Mouse (Mus musculus) ES-E14 (cell line): Measurements from ENCODE around the gene Cd300ld2. TPM values are rescaled to one million over a fixed set of nuclear protein-coding genes. Genes with fewer than 3 reads are reported as not detected.

Experiments
- DNase-seq: peaks from one replicate; pipeline ENCODE4 v3.0.0-alpha.2; 2013; ENCODE audit warnings: low read depth, low spot score
- H3K27ac ChIP-seq: 2 replicates; pipeline ENCODE4 v1.5.1; 2012; ENCODE audit warnings: low read depth, mild to moderate bottlenecking, low read length, moderate library complexity, mixed read lengths; ENCODE audit not compliant: poor library complexity, insufficient read depth, severe bottlenecking
- H3K36me3 ChIP-seq: 2 replicates; pipeline ENCODE4 v1.6.1; 2012; ENCODE audit warnings: mild to moderate bottlenecking, low read length, moderate library complexity, mixed read lengths; ENCODE audit not compliant: control insufficient read depth, poor library complexity, insufficient read depth, severe bottlenecking
- H3K4me1 ChIP-seq, 2 experiments: fragments of 150-350 bp in 1 of 2; sonication (generic) in 1 of 2; 2 replicates each; pipeline ENCODE4 v1.6.1; 2012; ENCODE audit warnings: low read length in 2 of 2, mild to moderate bottlenecking in 1 of 2, mixed read lengths in 1 of 2; ENCODE audit not compliant: control insufficient read depth in 2 of 2, insufficient read depth in 2 of 2, poor library complexity in 1 of 2
- H3K4me3 ChIP-seq, 2 experiments: fragments of 150-350 bp in 1 of 2; sonication (generic) in 1 of 2; 2 replicates each; pipeline ENCODE4 v1.5.1; 2012; ENCODE audit warnings: low read length in 2 of 2, low read depth in 1 of 2, mild to moderate bottlenecking in 1 of 2, mixed read lengths in 1 of 2; ENCODE audit not compliant: insufficient read depth in 1 of 2, poor library complexity in 1 of 2, severe bottlenecking in 1 of 2
- H3K9ac ChIP-seq: 2 replicates; pipeline ENCODE4 v1.6.1; 2012; ENCODE audit warnings: low read depth, mild to moderate bottlenecking, low read length, mixed read lengths; ENCODE audit not compliant: poor library complexity, insufficient read depth, severe bottlenecking
- H3K9me3 ChIP-seq: fragments of 150-350 bp; sonication (generic); 2 replicates; pipeline ENCODE4 v1.6.1; 2012; ENCODE audit warnings: low read depth, mild to moderate bottlenecking, low read length; ENCODE audit not compliant: control insufficient read depth, insufficient read depth
- CHD2 ChIP-seq: IDR thresholded peaks from 2 replicates; pipeline ENCODE4 v1.6.1; 2014; ENCODE audit warnings: mild to moderate bottlenecking, low read depth, low read length, inconsistent platforms
- HCFC1 ChIP-seq: IDR thresholded peaks from 2 replicates; pipeline ENCODE4 v1.6.1; 2012; ENCODE audit warnings: low read length, inconsistent platforms, borderline replicate concordance; ENCODE audit not compliant: insufficient read depth
- MAFK ChIP-seq: IDR thresholded peaks from 2 replicates; pipeline ENCODE4 v1.6.1; 2014; ENCODE audit warnings: mild to moderate bottlenecking, low read depth, low read length, inconsistent platforms; ENCODE audit not compliant: insufficient read depth
- ZC3H11A ChIP-seq: IDR thresholded peaks from 2 replicates; pipeline ENCODE4 v1.6.1; 2012; ENCODE audit warnings: low read depth, mild to moderate bottlenecking, inconsistent platforms, low read length, borderline replicate concordance
- ZNF384 ChIP-seq: IDR thresholded peaks from 2 replicates; pipeline ENCODE4 v1.6.1; 2012; ENCODE audit warnings: low read depth, low read length, inconsistent platforms
- in situ Hi-C, 2 experiments: fragments of 600-800 bp; cut with MboI; formaldehyde crosslinking; loops; one replicate each; pipeline ENCODE4 v1.15.1; 2025; ENCODE audit warnings: low sequenced_read_pairs in 2 of 2, inconsistent platforms in 1 of 2; ENCODE audit not compliant: unreplicated experiment in 2 of 2
- total RNA-seq: library from RNA; depleted of rRNA; stranded (reverse); fragments of 300-350 nt; gene quantifications from 2 replicates; pipeline ENCODE4 v1.2.3, GENCODE M21; 2012

Cd300ld2 gene
- total RNA-seq, 1 experiment, result not detected

GRCm38 (mm10) chr11:115004070-115004469 lies 11.9 kb downstream of the Cd300ld2 start:
- no peak overlapping the region for H3K27ac ChIP-seq
- no peaks in the 10 kb centered on the region for H3K4me1 ChIP-seq
- no peak overlapping the region for H3K4me3 ChIP-seq
- H3K9me3 ChIP-seq, result no peaks in the 10 kb centered on the region
- no peak for DNase-seq
- TF ChIP-seq ZC3H11A, result no peak
- no peak for TF ChIP-seq CHD2
- no peak for TF ChIP-seq MAFK
- no peak for TF ChIP-seq HCFC1
- no peak for TF ChIP-seq ZNF384
- in situ Hi-C loops, result no loop called here
- H3K9ac ChIP-seq, result no peak overlapping the region
- no peaks in the 10 kb centered on the region for H3K36me3 ChIP-seq

- DNase-seq, result no peak
- H3K4me3 ChIP-seq, result no peak within 1 kb of the TSS
These were observed 14.4 kb downstream of the Cd300ld2 start, which contains the start of gene Cd300c2 for GRCm38 (mm10) chr11:115001474-115002040. Gene Cd300c2 (minus strand): TSS chr11:115001880.

GRCm38 (mm10) chr11:114989793-114990192 lies 26.2 kb downstream of the Cd300ld2 start, which contains the start of gene Cd300ld:
Gene Cd300ld (minus strand): TSS chr11:114989922.
- H3K27ac ChIP-seq, result no peak within 1 kb of the TSS
- DNase-seq, result no peak
- no peak within 1 kb of the TSS for H3K4me3 ChIP-seq
- TF ChIP-seq ZNF384 (no peak), HCFC1 (no peak), MAFK (no peak), CHD2 (no peak), ZC3H11A (no peak)
- no peak within 1 kb of the TSS for H3K9ac ChIP-seq
- in situ Hi-C loops, result no loop called here
- H3K4me1 ChIP-seq, result no peaks in the 10 kb centered on the region
- H3K36me3 ChIP-seq, result no peaks in the 10 kb centered on the region
- H3K9me3 ChIP-seq, result no peaks in the 10 kb centered on the region

More at GRCm38 (mm10) chr11:115001474-115002040, 14.4 kb downstream of the Cd300ld2 start, which contains the start of gene Cd300c2:
- Histone ChIP-seq H3K4me1 (no peaks in the 10 kb centered on the region), H3K9me3 (no peaks in the 10 kb centered on the region), H3K36me3 (no peaks in the 10 kb centered on the region), H3K9ac (no peak within 1 kb of the TSS), H3K27ac (no peak within 1 kb of the TSS)
- TF ChIP-seq MAFK (no peak), HCFC1 (no peak), ZC3H11A (no peak), ZNF384 (no peak), CHD2 (no peak)
- in situ Hi-C loops, result no loop called here

GRCm38 (mm10) chr11:114981866-114982265 lies 34.1 kb downstream of the Cd300ld2 start:
- Histone ChIP-seq H3K4me1 (no peaks in the 10 kb centered on the region), H3K27ac (no peak overlapping the region), H3K9ac (no peak overlapping the region), H3K9me3 (no peaks in the 10 kb centered on the region), H3K36me3 (no peaks in the 10 kb centered on the region), H3K4me3 (no peak overlapping the region)
- DNase-seq, result no peak
- in situ Hi-C loops, result no loop called here
- TF ChIP-seq CHD2 (no peak), HCFC1 (no peak), MAFK (no peak), ZNF384 (no peak), ZC3H11A (no peak)
